ENCODE assay signal across 35 mouse cellular contexts in genomic region chr17:25086724-25087123, GRCm38 (mm10). TPM values are rescaled to one million over a fixed set of nuclear protein-coding genes. Genes with fewer than 3 reads are reported as not detected.
A peak's percentile ranks its signal among the peaks of the same experiment; 100 is the strongest.
DNase-seq lines count a peak whose midpoint lies in the region; ATAC-seq and TF ChIP-seq lines count a peak whose summit lies in the region.
"Had no signal": no experiment of that assay in that cellular context is flagged by ENCODE, and none has a peak within 500 bp of the region (broad histone marks: within the 10 kb centered on the region; RNA-seq: fewer than 3 reads in every experiment).

No protein-coding gene starts in this region.

- H3K4me2 ChIP-seq in liver, embryonic 11.5 days, result peak overlapping the region; percentile 34
- H3K4me2 ChIP-seq in liver, embryonic 16.5 days (ENCODE audit: low read depth, low read length), result peak overlapping the region; percentile 82
- H3K4me2 ChIP-seq: embryonic facial prominence, embryonic 15.5 days; heart, embryonic 15.5 days; hindbrain, embryonic 12.5 days; midbrain, embryonic 12.5 days; neural tube, embryonic 13.5 days; stomach, embryonic 15.5 days had no signal

- peak overlapping the region; percentile 38 for H3K9ac ChIP-seq in liver, embryonic 11.5 days (ENCODE audit: low read depth, low read length)
- peak overlapping the region; percentile 64 for H3K9ac ChIP-seq in liver, embryonic 16.5 days (ENCODE audit: low read depth, low read length)
- H3K9ac ChIP-seq: embryonic facial prominence, embryonic 15.5 days; heart, embryonic 15.5 days; hindbrain, embryonic 12.5 days; midbrain, embryonic 12.5 days; neural tube, embryonic 13.5 days; stomach, embryonic 15.5 days had no signal

- H3K36me3 ChIP-seq in liver, embryonic 11.5 days (ENCODE audit: control insufficient read depth, insufficient read depth, low read length), result no peaks in the 10 kb centered on the region
- H3K36me3 ChIP-seq in liver, embryonic 16.5 days (ENCODE audit: control insufficient read depth, insufficient read depth), result peaks cover 11% of the 10 kb centered on the region
- no peaks in the 10 kb centered on the region for H3K36me3 ChIP-seq in thymus, adult 2 months (ENCODE audit: control insufficient read depth, insufficient read depth, low read length)
- H3K36me3 ChIP-seq: heart, embryonic 15.5 days; stomach, embryonic 15.5 days had no signal

- no peak for DNase-seq in gastrocnemius, adult 2 months
- no peak for DNase-seq in gastrocnemius, postnatal 14 days
- DNase-seq in liver, embryonic 11.5 days (ENCODE audit: low spot score), result no peak
- DNase-seq in cerebellum, adult 18-20 months, result no peak
- DNase-seq in cerebellum, adult 9-10 months, result no peak
- DNase-seq in thymus, adult 2 months, result no peak
- DNase-seq: adrenal gland, adult 8-10 months; cerebellum, adult 11 months; cerebellum, postnatal 10 days; gastrocnemius, postnatal 10 days; heart, postnatal 36 days; kidney, adult 8-10 months; layer of hippocampus, postnatal 36 days; lung, postnatal 4 days; thymus, postnatal 4 days had no signal

- 77% methylated on average over 7 of the region's 7 CpGs for WGBS in liver, embryonic 11.5 days
- WGBS in liver, embryonic 16.5 days (ENCODE audit: insufficient replicate concordance), result 32% methylated on average over 7 of the region's 7 CpGs
- WGBS in thymus, adult 2 months, result over 99% methylated on average over 7 of the region's 7 CpGs

- no peak overlapping the region for H3K4me3 ChIP-seq in gastrocnemius, adult 2 months
- H3K4me3 ChIP-seq in liver, embryonic 11.5 days (ENCODE audit: low read depth, low read length), result no peak overlapping the region
- H3K4me3 ChIP-seq in liver, embryonic 16.5 days (ENCODE audit: low read depth, low read length), result peak overlapping the region; percentile 44
- no peak overlapping the region for H3K4me3 ChIP-seq in thymus, adult 2 months (ENCODE audit: control insufficient read depth, insufficient read depth, low read length)
- H3K4me3 ChIP-seq: embryonic facial prominence, embryonic 10.5 days; embryonic facial prominence, embryonic 15.5 days; heart, embryonic 15.5 days; hindbrain, embryonic 12.5 days; megakaryocyte, embryonic 14.5 days; midbrain, embryonic 12.5 days; myocyte; neural tube, embryonic 13.5 days; stomach, embryonic 15.5 days had no signal

- H3K27me3 ChIP-seq in liver, embryonic 11.5 days (replicated peaks; ENCODE audit: control insufficient read depth, insufficient read depth, low read length), result no peaks in the 10 kb centered on the region
- no peaks in the 10 kb centered on the region for H3K27me3 ChIP-seq in liver, embryonic 16.5 days (ENCODE audit: control insufficient read depth, insufficient read depth, low read depth, low read length)
- H3K27me3 ChIP-seq in thymus, adult 2 months (ENCODE audit: control insufficient read depth, insufficient read depth, low read length), result no peaks in the 10 kb centered on the region
- H3K27me3 ChIP-seq: embryonic facial prominence, embryonic 15.5 days; heart, embryonic 15.5 days; hindbrain, embryonic 12.5 days; megakaryocyte, embryonic 14.5 days; midbrain, embryonic 12.5 days; neural tube, embryonic 13.5 days; stomach, embryonic 15.5 days had no signal

- TF ChIP-seq CTCF in gastrocnemius, adult 2 months (IDR thresholded peaks at IDR 0.05), result no peak
- TF ChIP-seq CTCF in thymus, adult 2 months (IDR thresholded peaks at IDR 0.05; ENCODE audit: borderline replicate concordance, control insufficient read depth, extremely low read depth, insufficient read depth, low read length, poor library complexity), result no peak

- H3K27ac ChIP-seq in gastrocnemius, adult 2 months, result peak overlapping the region; percentile 35; the same call in 1 of the 2 replicates
- peak overlapping the region; percentile 99 for H3K27ac ChIP-seq in liver, embryonic 11.5 days (ENCODE audit: low read depth, low read length)
- peak overlapping the region; percentile 98 for H3K27ac ChIP-seq in liver, embryonic 16.5 days (ENCODE audit: low read length)
- H3K27ac ChIP-seq in thymus, adult 2 months (ENCODE audit: control insufficient read depth, insufficient read depth, low read length), result no peak overlapping the region
- H3K27ac ChIP-seq: embryonic facial prominence, embryonic 10.5 days; embryonic facial prominence, embryonic 15.5 days; heart, embryonic 15.5 days; hindbrain, embryonic 12.5 days; kidney, postnatal 0 days; midbrain, embryonic 12.5 days; neural tube, embryonic 13.5 days; stomach, embryonic 15.5 days had no signal

- intact Hi-C loops in gastrocnemius, adult 2 months (cut with DNase I), result no loop called here
- intact Hi-C loops in gastrocnemius, postnatal 14 days (cut with DNase I; ENCODE audit: low total_unique reads), result no loop called here

- H3K4me1 ChIP-seq in liver, embryonic 11.5 days (replicated peaks; ENCODE audit: control insufficient read depth, insufficient read depth, low read length), result peaks cover 49% of the 10 kb centered on the region
- peaks cover 48% of the 10 kb centered on the region for H3K4me1 ChIP-seq in liver, embryonic 16.5 days (ENCODE audit: control insufficient read depth, low read depth, low read length)
- no peaks in the 10 kb centered on the region for H3K4me1 ChIP-seq in thymus, adult 2 months (replicated peaks; ENCODE audit: control insufficient read depth, insufficient read depth, low read length)
- H3K4me1 ChIP-seq: midbrain, embryonic 12.5 days; neural tube, embryonic 13.5 days had no signal

- TF ChIP-seq POLR2A in thymus, adult 2 months (IDR thresholded peaks at IDR 0.05; ENCODE audit: control insufficient read depth, extremely low read depth, insufficient read depth, low read length, poor library complexity), result no peak

- H3K9me3 ChIP-seq in liver, embryonic 11.5 days (ENCODE audit: control insufficient read depth, low read length), result no peaks in the 10 kb centered on the region
- H3K9me3 ChIP-seq in liver, embryonic 16.5 days (replicated peaks; ENCODE audit: control insufficient read depth, low read length), result no peaks in the 10 kb centered on the region
- H3K9me3 ChIP-seq: embryonic facial prominence, embryonic 10.5 days; embryonic facial prominence, embryonic 15.5 days; G1E; heart, embryonic 15.5 days; hindbrain, embryonic 12.5 days; megakaryocyte, embryonic 14.5 days; midbrain, embryonic 12.5 days; neural tube, embryonic 13.5 days; stomach, embryonic 15.5 days had no signal

- ATAC-seq in erythroblast, adult 5-6 weeks (replicated peaks; ENCODE audit: low FRiP score, poor library complexity, severe bottlenecking), result peak; percentile 57
- ATAC-seq in liver, embryonic 11.5 days (replicated peaks; ENCODE audit: low FRiP score), result no peak
- ATAC-seq in liver, embryonic 16.5 days (ENCODE audit: low read depth), result peak; percentile 54
- ATAC-seq: forebrain, embryonic 16.5 days; intestine, embryonic 16.5 days had no signal

RNA-seq across cellular contexts. Expression of gene Tmem204, which starts 3.3 kb away (rescaled TPM):
- 10 to 100 TPM in 1 of 2 experiments, 1 to 10 TPM in 1; 8.3 to 21.5 TPM for total RNA-seq in gastrocnemius, adult 2 months (2021)
- total RNA-seq in gastrocnemius, postnatal 14 days (2021), result 10 to 100 TPM; 13.9 to 16.3 TPM
- total RNA-seq in erythroblast, adult 5-6 weeks (2015; ENCODE audit: low replicate concordance), result not detected in 2 replicates
- not detected in 2 replicates for total RNA-seq in erythroblast, adult 5-6 weeks (2017; ENCODE audit: low replicate concordance)
- polyA plus RNA-seq in liver, embryonic 11.5 days (2014; fragmentation: Nextera tagmentation; extraction: Ambion mirVana), result 8.5 and 10.1 TPM in 2 replicates
- polyA plus RNA-seq in liver, embryonic 16.5 days (2015; fragmentation: Nextera tagmentation; extraction: Ambion mirVana), result 6.2 and 7.3 TPM in 2 replicates
- 7.2 and 11.3 TPM in 2 replicates for polyA plus RNA-seq in thymus, adult 2 months (2012; rRNA removed)
- total RNA-seq: granulocyte monocyte progenitor cell, adult 5-6 weeks had no signal
- polyA plus RNA-seq: G1E had no signal

RNA-seq across cellular contexts. Expression of gene Telo2, which starts 29.0 kb away (rescaled TPM):
- 10 to 100 TPM in 1 of 2 experiments, 1 to 10 TPM in 1; 4.5 to 11.4 TPM for total RNA-seq in gastrocnemius, adult 2 months (2021)
- total RNA-seq in gastrocnemius, postnatal 14 days (2021), result 1 to 10 TPM; 9.2 to 9.3 TPM
- total RNA-seq in erythroblast, adult 5-6 weeks (2015; ENCODE audit: low replicate concordance), result 3.5 and 5.9 TPM in 2 replicates
- 6.3 and 11.6 TPM in 2 replicates for total RNA-seq in erythroblast, adult 5-6 weeks (2017; ENCODE audit: low replicate concordance)
- polyA plus RNA-seq in liver, embryonic 11.5 days (2014; fragmentation: Nextera tagmentation; extraction: Ambion mirVana), result 46.2 and 49.6 TPM in 2 replicates
- polyA plus RNA-seq in liver, embryonic 16.5 days (2015; fragmentation: Nextera tagmentation; extraction: Ambion mirVana), result 12.2 TPM in 2 replicates
- polyA plus RNA-seq in thymus, adult 2 months (2012; rRNA removed), result 26.4 and 28.1 TPM in 2 replicates

RNA-seq across cellular contexts. Expression of gene Ptx4, which starts 33.8 kb away (rescaled TPM):
- total RNA-seq in gastrocnemius, adult 2 months (2021), result 1 to 10 TPM; 2.2 to 6.1 TPM
- 1 to 10 TPM; 8.4 to 9.6 TPM for total RNA-seq in gastrocnemius, postnatal 14 days (2021)
- total RNA-seq in erythroblast, adult 5-6 weeks (2015; ENCODE audit: low replicate concordance), result not detected in 2 replicates
- not detected in 2 replicates for total RNA-seq in erythroblast, adult 5-6 weeks (2017; ENCODE audit: low replicate concordance)
- polyA plus RNA-seq in liver, embryonic 11.5 days (2014; fragmentation: Nextera tagmentation; extraction: Ambion mirVana), result not detected in 2 replicates
- not detected in 2 replicates for polyA plus RNA-seq in liver, embryonic 16.5 days (2015; fragmentation: Nextera tagmentation; extraction: Ambion mirVana)
- polyA plus RNA-seq in thymus, adult 2 months (2012; rRNA removed), result not detected in 2 replicates
- total RNA-seq: adrenal gland, adult 8-10 months; granulocyte monocyte progenitor cell, adult 5-6 weeks; liver, adult 2 months; midbrain, postnatal 0 days had no signal
- polyA plus RNA-seq: forebrain, embryonic 16.5 days; G1E; hindbrain, embryonic 12.5 days; kidney, postnatal 0 days; liver, adult 2 months; lung, embryonic 16.5 days; midbrain, embryonic 12.5 days; myocyte; neural tube, embryonic 13.5 days; thymus, postnatal 0 days had no signal

RNA-seq across cellular contexts. Expression of gene Clcn7, which starts 46.5 kb away (rescaled TPM):
- total RNA-seq in gastrocnemius, adult 2 months (2021), result 10 to 100 TPM; 16.2 to 19.2 TPM
- total RNA-seq in gastrocnemius, postnatal 14 days (2021), result 10 to 100 TPM; 14.3 to 15.5 TPM
- 3.7 and 8.6 TPM in 2 replicates for total RNA-seq in erythroblast, adult 5-6 weeks (2015; ENCODE audit: low replicate concordance)
- total RNA-seq in erythroblast, adult 5-6 weeks (2017; ENCODE audit: low replicate concordance), result 6.0 and 9.1 TPM in 2 replicates
- polyA plus RNA-seq in liver, embryonic 11.5 days (2014; fragmentation: Nextera tagmentation; extraction: Ambion mirVana), result 18.7 and 19.7 TPM in 2 replicates
- polyA plus RNA-seq in liver, embryonic 16.5 days (2015; fragmentation: Nextera tagmentation; extraction: Ambion mirVana), result 9.9 and 10.3 TPM in 2 replicates
- polyA plus RNA-seq in thymus, adult 2 months (2012; rRNA removed), result 43.4 and 45.9 TPM in 2 replicates

Comparison
In these comparisons a context has a peak if more than half of its experiments do, and no peak if none do; other contexts are left out.
1. RNA of gene Tmem204, which starts 3.3 kb away (total RNA-seq): 8.3 to 21.5 TPM in gastrocnemius, adult 2 months and 13.9 to 16.3 TPM in gastrocnemius, postnatal 14 days; not detected in erythroblast, adult 5-6 weeks; every median in the first group is over 4 times any median in the second.